ENCODE assay signal across 8 mouse cellular contexts in the genomic region with DNA sequence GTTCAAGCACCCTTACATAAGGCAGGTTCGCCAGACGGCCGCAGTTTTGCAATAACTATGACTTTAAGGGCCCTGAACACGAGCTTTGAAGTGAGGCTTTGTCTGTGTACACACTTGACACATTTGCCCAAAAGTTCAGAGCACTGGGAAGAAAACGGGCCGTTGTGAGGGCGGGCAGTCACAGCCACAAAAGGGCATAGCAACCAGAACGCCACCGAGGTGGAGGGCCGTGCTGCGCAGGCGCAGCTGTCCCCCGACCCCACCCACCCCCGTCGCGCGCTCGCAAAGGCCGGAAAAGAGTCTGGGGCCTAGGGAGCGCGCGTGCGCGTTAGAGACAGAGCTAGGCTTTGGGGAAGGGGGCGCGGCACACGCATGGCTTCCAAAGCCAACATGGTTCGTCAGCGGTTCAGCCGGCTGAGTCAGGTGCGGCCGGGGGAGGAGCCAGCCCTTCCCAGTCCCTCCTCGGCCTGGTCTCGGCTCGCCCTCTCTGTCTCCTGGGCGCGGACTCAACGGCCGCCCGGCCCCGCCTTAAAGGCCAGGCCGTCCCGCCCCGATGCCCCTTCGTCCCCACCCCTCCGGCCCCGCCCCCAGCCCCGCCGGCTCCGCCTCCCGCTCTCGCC. TPM values are rescaled to one million over a fixed set of nuclear protein-coding genes. Genes with fewer than 3 reads are reported as not detected.
DNase-seq lines count a peak whose midpoint lies in the region; ATAC-seq lines count a peak whose summit lies in the region.

Sypl (plus strand) TSS at position 296 of the 620 bp plus-strand sequence.

- WGBS in heart, embryonic 14.5 days: 0% methylated on average over 50 of the region's 52 CpGs
- 0% methylated on average over 34 of the region's 52 CpGs for whole genome bisulfite sequencing in liver, embryonic 13.5 days (ENCODE audit: insufficient replicate concordance)
- WGBS in stomach, embryonic 16.5 days: under 1% methylated on average over 51 of the region's 52 CpGs

- H3K4me3 ChIP-seq in heart, embryonic 14.5 days (ENCODE audit: control insufficient read depth in 1 of 2, insufficient read depth in 1 of 2, low read depth in 1 of 2, low read length in 2 of 2): peak within 1 kb of the TSS; percentile 80 to 94
- peak within 1 kb of the TSS; percentile 79 for H3K4me3 ChIP-seq in liver, embryonic 13.5 days (replicated peaks)
- H3K4me3 ChIP-seq in stomach, embryonic 16.5 days (replicated peaks; ENCODE audit: low read length): peak within 1 kb of the TSS; percentile 61

- H3K4me1 ChIP-seq in heart, embryonic 14.5 days (ENCODE audit: control insufficient read depth in 2 of 2, insufficient read depth in 2 of 2, low read length in 2 of 2): peaks cover 0 to 27% of the 10 kb centered on the region in 2 experiments; a peak in 2 of 4 replicates
- H3K4me1 ChIP-seq in liver, embryonic 13.5 days (replicated peaks): peaks cover 39% of the 10 kb centered on the region
- peaks cover 23% of the 10 kb centered on the region for H3K4me1 ChIP-seq in stomach, embryonic 16.5 days (ENCODE audit: control insufficient read depth, insufficient read depth, low read length)

- peak; percentile 85 for DNase-seq in c-Kit-negative CD71-positive TER-119-positive erythroid progenitor cells, embryonic 14.5 days (ENCODE audit: low read depth, low spot score)
- DNase-seq in fibroblast of lung, adult 2 months (ENCODE audit: low read depth): peak; percentile 92
- DNase-seq in kidney, postnatal 14 days: peak; percentile 99
- peak; percentile 95 for DNase-seq in liver, embryonic 13.5 days
- DNase-seq in neural tube, embryonic 10.5 days (ENCODE audit: extremely low spot score, low spot score): peak; percentile 95

- no peaks in the 10 kb centered on the region for H3K36me3 ChIP-seq in heart, embryonic 14.5 days (ENCODE audit: control insufficient read depth, insufficient read depth, low read length)
- H3K36me3 ChIP-seq in liver, embryonic 13.5 days: no peaks in the 10 kb centered on the region
- no peaks in the 10 kb centered on the region for H3K36me3 ChIP-seq in stomach, embryonic 16.5 days (ENCODE audit: control insufficient read depth, insufficient read depth, low read length)

- peak within 1 kb of the TSS; percentile 88 for H3K4me2 ChIP-seq in heart, embryonic 14.5 days (ENCODE audit: low read length)
- peak within 1 kb of the TSS; percentile 94 for H3K4me2 ChIP-seq in liver, embryonic 13.5 days
- peak within 1 kb of the TSS; percentile 75 for H3K4me2 ChIP-seq in stomach, embryonic 16.5 days (ENCODE audit: low read depth, low read length)

- H3K27ac ChIP-seq in heart, embryonic 14.5 days (replicated peaks in 1 of 2; ENCODE audit: control insufficient read depth in 1 of 2, insufficient read depth in 1 of 2, low read depth in 2 of 2, low read length in 2 of 2): peak within 1 kb of the TSS; percentile 99
- peak within 1 kb of the TSS; percentile 95 for H3K27ac ChIP-seq in liver, embryonic 13.5 days
- H3K27ac ChIP-seq in stomach, embryonic 16.5 days (ENCODE audit: low read length): peak within 1 kb of the TSS; percentile 97

- H3K9me3 ChIP-seq in heart, embryonic 14.5 days (ENCODE audit: control insufficient read depth, low read length): no peaks in the 10 kb centered on the region
- H3K9me3 ChIP-seq in liver, embryonic 13.5 days (replicated peaks): no peaks in the 10 kb centered on the region
- H3K9me3 ChIP-seq in stomach, embryonic 16.5 days (replicated peaks; ENCODE audit: control insufficient read depth, low read length): no peaks in the 10 kb centered on the region

- H3K27me3 ChIP-seq in heart, embryonic 14.5 days (ENCODE audit: control insufficient read depth, insufficient read depth, low read length): no peaks in the 10 kb centered on the region
- H3K27me3 ChIP-seq in liver, embryonic 13.5 days: no peaks in the 10 kb centered on the region
- H3K27me3 ChIP-seq in stomach, embryonic 16.5 days (ENCODE audit: control insufficient read depth, insufficient read depth, low read length): no peaks in the 10 kb centered on the region

- ATAC-seq in CD4-positive, CD25-positive, alpha-beta regulatory T cell, adult 4 months: peak; percentile 68
- peak; percentile 100 for ATAC-seq in heart, embryonic 14.5 days (ENCODE audit: insufficient number of reproducible peaks, insufficient read depth, low FRiP score, low read depth)
- peak; percentile 98 for ATAC-seq in liver, embryonic 13.5 days (ENCODE audit: low read depth)
- peak; percentile 99 for ATAC-seq in stomach, embryonic 16.5 days (ENCODE audit: insufficient read depth, low FRiP score)

- H3K9ac ChIP-seq in heart, embryonic 14.5 days (ENCODE audit: low read length): peak within 1 kb of the TSS; percentile 91
- H3K9ac ChIP-seq in liver, embryonic 13.5 days: peak within 1 kb of the TSS; percentile 82
- H3K9ac ChIP-seq in stomach, embryonic 16.5 days (ENCODE audit: low read length): peak within 1 kb of the TSS; percentile 80

RNA-seq across cellular contexts. Expression of gene Sypl, which starts in this region (rescaled TPM):
- polyA plus RNA-seq in CD4-positive, CD25-positive, alpha-beta regulatory T cell, adult 4 months (2017; shearing (Covaris generic)): 10 to 100 TPM; 69.7 to 85.3 TPM
- polyA plus RNA-seq in heart, embryonic 14.5 days (2014; fragmentation: Nextera tagmentation; extraction: Ambion mirVana): 105 and 109 TPM in 2 replicates
- 42.4 and 54.7 TPM in 2 replicates for polyA plus RNA-seq in liver, embryonic 13.5 days (2015; fragmentation: Nextera tagmentation; extraction: Ambion mirVana)
- polyA plus RNA-seq in stomach, embryonic 16.5 days (2015; fragmentation: Nextera tagmentation; extraction: Ambion mirVana): 188 and 210 TPM in 2 replicates

Comparison
In these comparisons a context has a peak if more than half of its experiments do, and no peak if none do; other contexts are left out.
1. Peak in every context shown above with its lines: DNase-seq, ATAC-seq, H3K4me3 ChIP-seq and H3K27ac ChIP-seq.